Mouse (Mus musculus) midbrain, embryonic 12.5 days (tissue): Measurements from ENCODE around the gene Ddx4. TPM values are rescaled to one million over a fixed set of nuclear protein-coding genes. Genes with fewer than 3 reads are reported as not detected.
"Not testable (repeated sequence)": the region's sequence is repeated elsewhere in the genome, so short reads cannot be mapped to it uniquely, and the experiment has no call there.

ENCODE experiments used
- ATAC-seq: fragments of 200-750 bp; cut with Nextera tagmentation; 2 replicates; pipeline ENCODE4 v1.8.0; 2017; ENCODE audit warnings: low read depth, moderate TSS enrichment, moderate library complexity; ENCODE audit not compliant: low FRiP score
- H3K27ac ChIP-seq: fragments of 300-500 bp; sonication (generic); replicated peaks from 2 replicates; pipeline ENCODE4 v1.5.1; 2016; ENCODE audit warnings: mild to moderate bottlenecking
- H3K27me3 ChIP-seq: fragments of 300-500 bp; sonication (generic); 2 replicates; pipeline ENCODE4 v1.6.1; 2016; ENCODE audit warnings: mild to moderate bottlenecking
- H3K36me3 ChIP-seq: fragments of 300-500 bp; sonication (generic); 2 replicates; pipeline ENCODE4 v1.6.1; 2016
- H3K4me1 ChIP-seq: fragments of 300-500 bp; sonication (generic); 2 replicates; pipeline ENCODE4 v1.6.1; 2016
- H3K4me2 ChIP-seq: fragments of 300-500 bp; sonication (generic); replicated peaks from 2 replicates; pipeline ENCODE4 v1.6.1; 2016; ENCODE audit warnings: mild to moderate bottlenecking, moderate library complexity
- H3K4me3 ChIP-seq: fragments of 300-500 bp; sonication (generic); 2 replicates; pipeline ENCODE4 v1.5.1; 2016; ENCODE audit warnings: mild to moderate bottlenecking
- H3K9ac ChIP-seq: fragments of 300-500 bp; sonication (generic); replicated peaks from 2 replicates; pipeline ENCODE4 v1.6.1; 2016; ENCODE audit warnings: mild to moderate bottlenecking, moderate library complexity
- H3K9me3 ChIP-seq: fragments of 300-500 bp; sonication (generic); 2 replicates; pipeline ENCODE4 v1.6.1; 2016; ENCODE audit warnings: mild to moderate bottlenecking
- WGBS: fragments of 180-500 bp; shearing (Covaris S2); methylation state at CpG from one replicate; pipeline ENCODE4 v1.1.7; 2016; 5-methylcytosine and 5-hydroxymethylcytosine counted together
- polyA plus RNA-seq: library from polyadenylated mRNA; unstranded; fragments of >200 nt; fragmentation: Nextera tagmentation; extraction: Ambion mirVana; gene quantifications from 2 replicates; pipeline ENCODE4 v1.2.1, GENCODE M21; 2016

The Ddx4 gene
- polyA plus RNA-seq, 1 experiment from 2014 or later = 0.82 TPM

DNA sequence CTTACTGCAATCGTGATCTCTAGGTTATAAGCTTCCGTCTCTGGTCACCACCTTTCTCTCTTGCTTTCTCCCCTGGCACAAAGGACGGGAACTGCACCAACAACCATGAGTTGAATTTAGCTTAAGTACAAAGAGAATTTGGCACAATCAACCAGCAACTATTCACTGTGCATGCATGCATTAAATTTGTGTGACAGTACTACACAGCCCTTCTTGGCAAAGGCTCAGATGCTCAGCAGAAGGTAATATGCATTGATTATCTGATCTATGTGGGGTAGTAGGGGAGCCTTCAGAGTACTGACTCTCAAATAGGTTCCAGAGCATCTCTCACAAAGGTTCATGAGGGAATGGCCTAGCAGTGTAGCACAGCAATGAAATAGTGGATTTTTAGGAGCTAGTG lies 70.5 kb downstream of the Ddx4 start:
- Histone ChIP-seq H3K27ac (no peak overlapping the region), H3K9ac (no peak overlapping the region), H3K4me3 (no peak overlapping the region), H3K4me1 (0 out of 2 replicates have a peak, but pooled peaks cover 5% of the 10 kb centered on the region), H3K4me2 (no peak overlapping the region), H3K27me3 (no peaks in the 10 kb centered on the region), H3K9me3 (peaks cover 4% of the 10 kb centered on the region; the same call in 1 of the 2 replicates), H3K36me3 (no peaks in the 10 kb centered on the region)
- 80% methylated on average over 3 of the region's 3 CpGs for WGBS
- no peak for ATAC-seq

DNA sequence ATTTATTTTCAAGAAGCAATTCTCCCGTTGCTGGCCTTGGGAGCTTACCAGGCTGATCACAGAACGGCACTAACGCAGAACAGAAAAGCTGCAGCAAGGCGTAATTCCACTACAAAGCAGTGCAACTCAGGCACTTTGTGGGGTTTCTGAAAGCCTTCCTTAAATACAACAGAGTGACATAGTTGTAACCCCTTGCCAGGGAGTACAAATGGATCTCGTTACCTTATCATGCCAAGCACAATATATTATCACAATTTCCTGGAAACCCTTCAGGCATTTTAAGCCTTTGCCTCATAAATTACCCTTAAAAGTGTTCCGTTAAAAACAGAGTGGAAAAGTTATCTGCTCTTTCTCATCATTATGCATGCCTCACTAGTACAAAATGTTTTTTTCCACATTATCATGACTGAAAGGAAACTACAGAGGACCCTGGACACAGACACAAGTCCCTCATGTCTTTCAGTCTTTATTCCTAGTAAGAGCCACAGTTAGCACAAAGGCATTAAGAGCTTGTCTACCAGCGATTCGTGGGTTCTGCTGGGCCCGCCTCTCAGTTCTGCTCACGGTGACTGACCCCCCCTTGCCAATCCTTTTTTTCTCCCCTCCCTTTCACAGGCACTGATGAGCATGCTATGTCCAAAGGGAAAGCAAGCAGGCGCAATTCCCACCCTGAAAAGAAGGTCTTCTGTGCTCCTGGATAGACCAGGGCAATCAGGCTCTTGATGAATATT lies 71.5 kb downstream of the Ddx4 start:
- Histone ChIP-seq H3K9me3 (peaks cover 4% of the 10 kb centered on the region; the same call in 1 of the 2 replicates), H3K4me3 (no peak overlapping the region), H3K4me2 (no peak overlapping the region), H3K27ac (no peak overlapping the region), H3K36me3 (no peaks in the 10 kb centered on the region), H3K9ac (no peak overlapping the region), H3K27me3 (no peaks in the 10 kb centered on the region), H3K4me1 (0 out of 2 replicates have a peak, but pooled peaks cover 5% of the 10 kb centered on the region)
- no peak for ATAC-seq
- 39% methylated on average over 11 of the region's 11 CpGs for WGBS

DNA sequence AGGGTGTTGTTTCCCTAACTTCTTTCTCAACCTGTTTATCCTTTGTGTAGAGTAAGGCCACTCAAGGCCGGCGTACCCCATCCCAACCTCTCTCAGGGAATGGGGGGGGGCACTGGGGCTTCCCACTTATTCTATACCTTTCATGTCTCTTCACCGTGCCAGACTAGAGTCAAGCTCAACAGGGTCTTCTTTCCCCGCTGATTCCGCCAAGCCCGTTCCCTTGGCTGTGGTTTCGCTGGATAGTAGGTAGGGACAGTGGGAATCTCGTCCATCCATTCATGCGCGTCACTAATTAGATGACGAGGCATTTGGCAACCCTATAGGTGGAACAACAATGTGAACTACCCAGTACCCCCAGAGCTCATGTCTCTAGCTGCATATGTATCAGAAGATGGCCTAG lies 74.2 kb downstream of the Ddx4 start:
- not testable (repeated sequence) for ATAC-seq, H3K27ac ChIP-seq

DNA sequence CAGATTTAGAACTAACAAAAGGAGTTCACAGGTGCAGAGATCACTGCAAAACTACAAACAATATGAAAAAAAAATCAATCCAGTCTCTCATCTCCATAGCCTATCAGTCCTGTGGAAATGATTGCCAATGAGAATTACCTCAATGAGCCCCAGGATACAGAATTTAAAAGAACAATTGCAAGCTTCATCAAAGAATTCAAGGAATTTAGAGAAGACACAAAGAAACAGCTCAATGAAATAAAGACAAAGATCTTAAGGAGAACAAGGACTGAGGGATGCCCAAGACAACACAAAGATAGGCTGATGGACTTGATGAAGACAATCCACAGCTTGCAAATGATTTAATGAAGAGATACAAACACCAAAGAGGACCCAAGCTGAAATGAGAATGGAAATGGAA lies 78.5 kb downstream of the Ddx4 start:
- H3K4me1 ChIP-seq = no peaks in the 10 kb centered on the region
- no peaks in the 10 kb centered on the region for H3K27me3 ChIP-seq
- H3K4me3 ChIP-seq = no peak overlapping the region
- peaks cover 4% of the 10 kb centered on the region; the same call in 1 of the 2 replicates for H3K9me3 ChIP-seq
- H3K36me3 ChIP-seq = no peaks in the 10 kb centered on the region
- no peak overlapping the region for H3K4me2 ChIP-seq
- no peak overlapping the region for H3K9ac ChIP-seq
- no peak for ATAC-seq
- H3K27ac ChIP-seq = no peak overlapping the region

More for the DNA sequence above, 74.2 kb downstream of the Ddx4 start:
- H3K9ac ChIP-seq, H3K9me3 ChIP-seq, H3K4me3 ChIP-seq, H3K36me3 ChIP-seq, H3K4me2 ChIP-seq, H3K4me1 ChIP-seq, H3K27me3 ChIP-seq: not testable (repeated sequence)
- WGBS = 93% methylated on average over 11 of the region's 11 CpGs

DNA sequence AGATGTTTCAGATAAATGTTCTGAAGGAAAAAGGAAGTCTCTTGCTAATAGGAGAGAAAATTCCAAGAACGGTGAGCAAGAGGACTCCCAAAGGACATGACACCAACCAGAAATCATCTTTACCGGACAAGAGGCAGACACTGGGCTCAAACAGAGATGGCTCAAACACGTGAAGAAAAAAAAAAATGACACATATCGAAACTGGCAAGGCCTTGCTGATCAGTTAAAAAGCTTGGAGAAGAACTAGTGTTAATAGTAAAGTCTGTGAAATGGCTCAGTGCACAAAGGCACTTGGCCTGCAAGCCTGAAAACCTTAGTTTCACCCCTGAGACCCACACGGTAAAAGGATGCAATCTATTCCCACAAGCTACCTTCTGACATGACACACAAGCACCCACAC lies 81.5 kb downstream of the Ddx4 start:
- Histone ChIP-seq H3K9me3 (no peaks in the 10 kb centered on the region), H3K4me3 (no peak overlapping the region), H3K27me3 (no peaks in the 10 kb centered on the region), H3K36me3 (no peaks in the 10 kb centered on the region), H3K4me1 (no peaks in the 10 kb centered on the region), H3K9ac (no peak overlapping the region), H3K27ac (no peak overlapping the region), H3K4me2 (no peak overlapping the region)
- WGBS = 70% methylated on average over 5 of the region's 5 CpGs
- no peak for ATAC-seq

- Histone ChIP-seq H3K4me2 (no peak overlapping the region), H3K9ac (no peak overlapping the region), H3K4me1 (no peaks in the 10 kb centered on the region), H3K27ac (no peak overlapping the region), H3K27me3 (no peaks in the 10 kb centered on the region), H3K9me3 (no peaks in the 10 kb centered on the region), H3K36me3 (no peaks in the 10 kb centered on the region), H3K4me3 (no peak overlapping the region)
- ATAC-seq = no peak
- 61% methylated on average over 4 of the region's 4 CpGs for WGBS
Observed at GRCm38 (mm10) chr13:112569606-112570005, 82.7 kb downstream of the Ddx4 start.

DNA sequence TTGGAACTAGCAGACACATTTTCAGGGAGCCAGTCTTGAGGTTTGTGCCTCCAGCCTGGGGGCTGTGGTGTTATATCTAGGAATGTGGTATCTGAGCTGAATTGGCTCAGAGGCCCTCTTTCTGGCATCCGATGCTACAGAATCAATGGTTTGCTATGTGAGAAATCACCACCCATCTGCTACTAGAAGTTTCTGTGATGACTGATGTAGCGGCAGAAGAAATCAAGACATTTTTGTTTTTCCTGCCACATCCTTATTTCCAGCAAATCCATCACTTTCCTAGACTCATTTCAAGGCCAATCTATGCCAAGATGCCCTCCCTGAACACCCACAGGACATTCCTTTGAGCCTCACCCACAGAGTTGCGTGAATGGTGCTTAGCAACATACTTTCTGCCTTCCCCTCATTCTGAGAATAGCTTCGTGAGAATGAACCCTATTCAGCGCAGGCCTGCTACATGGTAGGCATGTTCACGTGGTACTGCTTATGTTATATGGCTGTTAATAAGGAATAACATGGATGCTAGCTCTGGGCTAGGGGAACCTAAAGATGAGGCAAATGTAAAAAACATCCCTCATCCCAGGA lies 91.6 kb downstream of the Ddx4 start:
- no peak for ATAC-seq
- no peaks in the 10 kb centered on the region for H3K4me1 ChIP-seq
- no peaks in the 10 kb centered on the region for H3K36me3 ChIP-seq
- no peaks in the 10 kb centered on the region for H3K9me3 ChIP-seq
- H3K27me3 ChIP-seq = no peaks in the 10 kb centered on the region
- H3K4me2 ChIP-seq = no peak overlapping the region
- H3K9ac ChIP-seq = no peak overlapping the region
- WGBS = 89% methylated on average over 6 of the region's 6 CpGs
- no peak overlapping the region for H3K27ac ChIP-seq
- H3K4me3 ChIP-seq = no peak overlapping the region

DNA sequence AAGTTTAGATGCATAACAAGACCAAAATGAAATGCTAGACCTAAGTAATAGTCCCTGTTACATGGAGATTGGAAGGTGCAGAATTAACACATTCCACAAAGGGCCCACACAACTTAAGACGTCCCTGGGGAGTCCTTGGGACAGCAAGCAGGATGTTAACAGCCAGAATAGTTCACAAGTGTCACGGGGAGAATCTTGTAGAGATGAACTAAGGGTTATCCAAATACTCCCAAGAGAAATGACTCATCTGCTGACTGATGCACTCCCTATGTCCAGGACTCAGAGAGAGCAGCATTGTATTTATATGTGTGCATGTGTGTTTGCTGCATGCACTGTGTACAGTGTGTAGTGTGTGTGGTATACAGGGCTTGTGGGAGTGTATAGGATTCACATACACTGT lies 95.8 kb downstream of the Ddx4 start:
- no peaks in the 10 kb centered on the region for H3K9me3 ChIP-seq
- no peaks in the 10 kb centered on the region for H3K27me3 ChIP-seq
- H3K4me1 ChIP-seq = no peaks in the 10 kb centered on the region
- H3K27ac ChIP-seq = no peak overlapping the region
- no peak overlapping the region for H3K4me2 ChIP-seq
- no peak overlapping the region for H3K9ac ChIP-seq
- WGBS = 65% methylated on average over 2 of the region's 2 CpGs
- ATAC-seq = no peak
- H3K36me3 ChIP-seq = no peaks in the 10 kb centered on the region
- no peak overlapping the region for H3K4me3 ChIP-seq

DNA sequence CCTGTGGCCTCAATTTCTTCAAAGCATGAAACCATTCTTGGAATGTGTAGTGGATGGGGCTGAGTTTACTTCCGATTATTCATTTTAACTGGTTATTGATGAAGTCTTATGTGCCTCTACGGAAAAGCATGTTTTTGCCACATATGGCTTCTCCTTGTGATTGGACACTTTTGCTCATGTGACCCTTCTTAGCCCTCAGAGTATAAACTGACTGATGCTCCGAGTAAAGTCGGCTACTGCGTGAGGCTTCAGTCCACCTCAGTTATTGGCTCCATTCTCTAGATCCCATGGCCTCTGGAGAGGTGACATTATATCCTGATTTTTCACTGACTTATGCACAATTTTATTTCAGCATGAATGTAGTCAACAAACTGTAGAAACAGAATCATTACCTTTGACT lies 99.0 kb downstream of the Ddx4 start:
- WGBS = 92% methylated on average over 5 of the region's 5 CpGs
- no peak for ATAC-seq
- Histone ChIP-seq H3K27ac (no peak overlapping the region), H3K36me3 (no peaks in the 10 kb centered on the region), H3K4me2 (no peak overlapping the region), H3K9ac (no peak overlapping the region), H3K4me3 (no peak overlapping the region), H3K9me3 (no peaks in the 10 kb centered on the region), H3K4me1 (no peaks in the 10 kb centered on the region), H3K27me3 (no peaks in the 10 kb centered on the region)

DNA sequence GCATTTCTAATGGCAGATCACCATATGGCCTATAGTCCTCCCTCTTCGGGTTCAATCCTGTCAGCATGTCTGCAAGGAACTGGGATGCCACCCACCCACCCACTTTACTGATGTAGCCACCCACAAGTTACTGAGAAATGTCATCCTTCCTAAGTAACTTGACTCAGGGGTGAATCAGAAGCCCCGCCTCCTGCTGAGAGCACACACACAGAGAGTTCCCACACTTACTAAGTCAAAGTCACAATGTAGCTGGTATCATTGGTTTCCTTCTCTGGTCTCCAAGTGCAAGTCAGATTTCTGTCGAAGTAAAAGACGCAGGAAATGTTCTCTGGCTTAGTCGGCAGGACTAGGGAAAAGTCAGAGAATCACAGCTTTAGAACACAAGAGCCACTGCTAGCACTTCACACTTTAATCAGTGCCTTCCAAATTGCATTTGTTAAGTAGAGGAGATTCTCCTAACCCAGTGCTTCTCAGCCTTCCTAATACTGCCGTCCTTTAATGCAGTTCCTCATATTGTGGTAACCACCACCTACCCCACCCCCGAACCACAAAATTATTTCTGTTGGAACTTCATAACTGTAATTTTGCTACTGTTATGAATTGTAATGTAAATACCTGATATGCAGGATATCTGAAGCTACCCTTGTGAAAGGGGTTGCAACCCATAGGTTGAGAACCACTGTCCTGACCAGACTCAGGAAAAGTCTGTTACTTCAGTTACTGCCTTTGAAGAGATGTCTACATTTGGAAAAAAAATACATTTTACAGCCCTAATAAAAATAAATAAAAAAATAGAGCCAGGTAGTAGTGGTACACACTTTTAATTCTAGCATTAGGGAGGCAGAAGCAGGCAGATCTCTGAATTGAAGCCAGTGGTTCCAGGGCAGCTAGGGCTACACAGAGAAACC lies 100.4 kb downstream of the Ddx4 start:
- H3K9ac ChIP-seq = no peak overlapping the region
- H3K27ac ChIP-seq = no peak overlapping the region
- H3K4me1 ChIP-seq = no peaks in the 10 kb centered on the region
- WGBS = 81% methylated on average over 7 of the region's 7 CpGs
- no peak for ATAC-seq
- no peak overlapping the region for H3K4me3 ChIP-seq
- H3K27me3 ChIP-seq = no peaks in the 10 kb centered on the region
- no peak overlapping the region for H3K4me2 ChIP-seq
- H3K36me3 ChIP-seq = no peaks in the 10 kb centered on the region
- no peaks in the 10 kb centered on the region for H3K9me3 ChIP-seq
